Mouse (Mus musculus): ENCODE data around the gene Bbs1.
A peak's percentile ranks its signal among the peaks of the same experiment; 100 is the strongest.
"Not testable (repeated sequence)": the region's sequence is repeated elsewhere in the genome, so short reads cannot be mapped to it uniquely, and the experiment has no call there.

Bbs1 gene

DNA sequence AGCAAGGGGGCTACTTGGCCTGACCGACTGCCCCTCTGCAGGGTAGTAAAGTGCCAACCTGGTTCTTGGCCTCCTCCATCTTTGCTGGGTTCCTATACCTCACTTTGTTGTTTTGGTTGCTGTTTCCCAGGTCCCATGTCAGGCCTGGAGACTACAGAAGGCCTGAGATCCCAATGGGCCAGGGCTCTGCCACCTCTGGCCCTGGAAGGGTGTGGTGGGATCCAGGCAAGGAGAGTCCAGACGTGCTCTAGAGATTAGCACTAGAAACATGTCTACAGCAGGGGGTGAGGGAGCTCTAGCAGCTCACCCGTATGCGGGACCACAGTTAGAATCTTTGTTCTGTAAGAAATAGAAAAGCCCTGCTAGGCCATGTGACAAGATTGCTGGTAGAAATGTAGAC lies 22.5 kb downstream of the Bbs1 start:
- no peak for DNase-seq (ENCODE audit: low read depth, low spot score)

DNA sequence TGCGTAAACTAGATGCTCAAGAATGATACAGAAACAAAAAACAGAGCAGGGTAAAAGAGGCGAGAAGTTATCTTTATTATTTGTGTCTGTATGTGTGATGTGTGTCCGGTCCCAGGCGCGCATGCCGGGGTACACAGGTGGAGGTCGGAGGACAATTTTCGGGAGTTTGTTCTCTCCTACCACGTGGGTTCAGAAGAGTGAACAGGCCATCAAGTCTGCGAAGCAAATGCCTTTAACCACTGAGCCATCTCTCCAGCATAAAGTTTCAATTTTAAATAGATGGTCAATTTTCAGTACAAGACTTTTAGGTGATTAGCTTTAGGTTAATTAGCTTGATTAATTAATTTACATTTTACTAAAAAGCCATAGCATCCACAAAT lies 27.1 kb downstream of the Bbs1 start:
- DNase-seq (ENCODE audit: low read depth, low spot score), result no peak

DNA sequence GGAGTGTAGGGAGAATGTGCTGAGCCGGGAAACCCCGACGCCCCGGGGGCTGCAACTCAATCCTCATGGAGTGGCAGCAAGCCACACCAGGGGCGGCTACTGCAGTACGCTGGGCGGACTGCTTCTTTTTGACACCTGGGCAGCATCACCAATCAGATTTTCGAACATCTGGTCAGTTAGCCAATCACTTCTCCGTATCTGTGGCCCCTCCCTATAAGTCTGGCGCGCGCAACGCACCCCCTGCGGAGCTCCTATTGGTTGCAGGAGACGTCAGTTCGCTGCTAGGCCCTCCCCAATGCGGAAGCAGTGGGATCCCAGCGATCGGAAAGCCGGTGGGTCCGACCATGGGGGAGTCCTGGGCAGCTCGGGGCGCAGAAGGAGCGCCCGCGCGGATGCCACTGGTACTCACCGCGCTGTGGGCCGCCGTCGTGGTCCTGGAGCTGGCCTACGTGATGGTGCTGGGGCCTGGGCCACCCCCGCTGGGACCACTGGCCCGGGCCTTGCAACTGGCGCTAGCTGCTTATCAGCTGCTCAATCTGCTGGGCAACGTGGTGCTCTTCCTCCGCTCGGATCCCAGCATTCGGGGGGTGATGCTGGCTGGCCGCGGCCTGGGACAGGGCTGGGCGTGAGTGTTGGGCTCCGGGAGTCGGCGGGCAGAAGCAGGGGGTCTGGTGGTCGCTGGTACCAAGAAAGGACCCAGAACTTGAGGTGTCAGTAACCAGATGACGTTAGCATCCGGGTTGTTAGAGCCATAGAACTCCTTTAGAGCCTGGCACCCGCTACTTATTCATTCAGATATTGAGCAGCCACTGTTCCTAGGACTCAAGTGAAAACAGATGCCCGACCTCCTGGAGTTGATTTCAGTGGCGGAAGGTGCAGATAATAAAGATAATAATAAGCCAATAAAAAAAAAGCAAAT lies 27.8 kb downstream of the Bbs1 start, which contains the start of gene Zdhhc24:
Gene Zdhhc24, plus strand, starts transcription at position 264 of the 919 bp plus-strand sequence.
- peak; percentile 95 for DNase-seq (ENCODE audit: low read depth, low spot score)

- no peak for DNase-seq (ENCODE audit: low read depth, low spot score)
Measured at GRCm38 (mm10) chr19:4877785-4878184, 28.6 kb downstream of the Bbs1 start, which contains the start of gene Actn3. Gene Actn3, minus strand, starts transcription at chr19:4877909.

DNA sequence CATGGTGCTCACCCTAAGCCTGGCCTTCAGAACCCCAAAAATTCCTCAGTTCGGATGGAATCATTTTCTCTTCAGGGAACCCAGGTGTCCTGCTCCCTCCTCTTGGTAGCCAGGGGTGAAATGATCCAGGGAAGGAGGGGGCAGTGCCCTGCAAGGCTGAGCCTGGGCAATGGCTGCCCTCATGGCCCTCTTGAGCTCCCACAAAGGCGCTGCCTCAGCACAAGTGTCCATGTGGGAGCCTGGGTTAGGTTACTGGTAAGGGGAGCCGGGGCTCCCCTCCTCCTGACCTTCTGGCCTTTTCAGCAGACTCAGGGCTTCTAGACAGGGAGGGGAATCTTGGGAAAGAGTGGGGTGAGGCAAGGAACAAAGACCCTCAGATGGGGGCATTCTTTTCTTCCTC lies 29.7 kb downstream of the Bbs1 start:
- DNase-seq (ENCODE audit: low read depth, low spot score), result no peak

DNA sequence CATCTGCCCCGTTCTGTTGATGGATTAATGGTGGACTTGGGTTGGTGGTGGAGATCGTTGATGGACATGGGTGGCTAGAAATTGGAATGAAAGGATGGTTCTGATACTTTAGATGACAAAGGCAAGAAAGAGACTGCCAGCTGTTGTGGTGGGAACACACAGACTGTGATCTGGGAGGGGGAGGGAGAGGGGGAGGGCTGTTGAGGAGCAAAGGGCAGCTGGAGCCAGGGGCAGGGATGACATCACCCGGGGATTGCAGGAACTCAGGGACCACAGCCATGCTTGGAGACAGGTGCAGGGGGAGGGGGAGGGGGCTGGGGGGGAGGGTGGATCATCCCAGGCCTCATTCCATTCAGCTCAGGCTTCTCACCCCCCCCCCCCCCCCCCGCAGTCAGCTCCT lies 30.2 kb downstream of the Bbs1 start:
- no peak for DNase-seq (ENCODE audit: low read depth, low spot score)

DNA sequence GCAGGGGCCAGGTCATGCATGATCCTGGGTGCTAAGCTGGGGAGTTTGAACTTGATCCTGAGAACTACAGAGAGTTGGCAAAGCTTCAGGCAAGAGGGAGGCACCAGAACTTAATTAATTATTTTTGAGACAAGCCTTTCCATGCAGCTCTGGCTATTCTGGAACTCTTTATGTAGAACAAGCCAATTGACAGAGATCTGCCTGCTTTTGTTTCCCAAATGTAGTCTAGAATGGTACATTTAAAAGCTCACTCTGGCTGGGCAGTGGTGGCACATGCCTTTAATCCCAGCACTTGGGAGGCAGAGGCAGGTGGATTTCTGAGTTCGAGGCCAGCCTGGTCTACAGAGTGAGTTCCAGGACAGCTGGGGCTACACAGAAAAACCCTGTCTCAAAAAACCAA lies 31.8 kb downstream of the Bbs1 start:
- DNase-seq (ENCODE audit: low read depth, low spot score), result not testable (repeated sequence)

GRCm38 (mm10) chr19:4865147-4865546 lies 41.3 kb downstream of the Bbs1 start:
- peak; percentile 65 for DNase-seq (ENCODE audit: low read depth, low spot score)

DNA sequence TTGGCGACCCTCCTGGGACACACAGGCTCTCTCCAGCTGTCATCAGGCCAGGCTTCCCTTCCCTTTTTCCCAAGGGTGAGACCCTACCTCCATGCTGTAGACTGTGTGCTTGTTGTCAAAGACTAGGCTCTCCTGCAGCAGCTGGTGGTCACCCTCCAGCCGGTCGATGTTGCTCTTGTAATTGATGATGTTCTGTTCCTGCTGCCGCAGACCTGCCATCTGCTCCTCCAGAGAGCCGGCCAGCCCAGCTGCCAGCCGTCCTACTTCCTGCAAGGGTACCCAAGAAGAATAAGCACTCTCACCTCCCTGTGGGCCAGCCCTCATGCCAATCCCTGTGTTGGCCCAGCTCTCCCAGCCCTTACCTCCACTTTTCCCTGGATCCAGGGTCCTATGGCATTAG lies 43.4 kb downstream of the Bbs1 start:
- no peak for DNase-seq (ENCODE audit: low read depth, low spot score)

DNA sequence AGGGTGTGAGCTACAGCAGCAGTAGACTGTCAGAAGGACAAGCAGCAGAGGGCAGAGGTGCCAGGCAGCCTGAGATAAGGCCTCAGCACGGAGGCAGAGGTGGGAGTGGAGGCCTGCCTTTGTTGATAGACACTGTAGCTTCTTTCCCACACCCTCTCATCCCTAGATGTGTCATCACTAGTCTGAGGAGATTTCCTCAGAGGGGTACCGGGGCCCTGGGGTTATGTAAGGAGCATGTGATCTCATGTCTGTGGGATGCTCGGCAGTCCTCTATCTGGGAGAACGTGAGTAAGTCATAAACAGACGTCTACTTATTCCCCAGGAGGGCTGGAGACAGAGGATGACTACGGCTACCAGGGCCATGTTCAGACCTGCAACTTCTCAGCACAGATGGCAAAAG lies 47.3 kb downstream of the Bbs1 start:
- no peak for DNase-seq (ENCODE audit: low read depth, low spot score)

GRCm38 (mm10) chr19:4855951-4856350 lies 50.5 kb downstream of the Bbs1 start:
- no peak for DNase-seq (ENCODE audit: low read depth, low spot score)

DNA sequence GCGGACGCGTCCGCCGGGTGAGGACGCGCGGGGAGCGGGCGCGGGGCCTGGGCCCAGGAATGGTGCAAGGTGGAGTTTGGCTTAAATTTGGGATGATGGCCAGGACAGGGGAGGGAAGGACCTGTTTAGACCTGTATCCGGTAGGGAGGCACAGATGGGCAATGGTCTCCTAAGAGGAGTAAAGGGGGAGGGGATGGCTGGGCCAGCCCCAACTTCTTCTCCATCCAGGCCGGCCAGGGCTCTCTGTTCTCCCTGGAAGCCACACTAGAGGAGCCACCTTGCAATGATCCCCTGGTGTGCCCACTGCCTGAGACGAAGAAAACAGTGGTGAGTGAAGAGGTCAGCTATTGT lies 51.0 kb downstream of the Bbs1 start:
- no peak for DNase-seq (ENCODE audit: low read depth, low spot score)

GRCm38 (mm10) chr19:4854552-4855469 lies 51.6 kb downstream of the Bbs1 start, which contains the start of gene Ctsf:
Gene Ctsf, plus strand, starts transcription at chr19:4855130.
- DNase-seq (ENCODE audit: low read depth, low spot score), result peak; percentile 38

DNA sequence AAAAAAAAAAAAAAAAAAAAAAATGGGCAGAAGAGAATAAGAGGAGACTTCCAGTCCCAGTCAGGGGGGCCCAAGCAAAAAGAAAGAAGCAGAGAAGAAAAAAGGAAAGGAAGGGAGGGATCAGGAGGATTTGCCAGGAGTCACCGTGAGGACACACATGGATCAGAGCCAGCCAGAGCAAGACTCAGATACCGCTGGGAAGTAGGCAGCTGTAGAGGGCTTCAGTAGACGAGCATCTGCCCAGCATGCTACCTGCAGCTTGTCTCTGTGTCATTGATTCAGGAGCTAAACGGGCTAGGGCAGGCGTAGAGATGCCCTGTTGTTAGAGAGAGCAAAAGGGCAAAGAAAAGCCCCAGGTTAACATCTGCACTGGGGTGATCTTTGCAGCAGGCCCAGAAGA lies 56.1 kb downstream of the Bbs1 start:
- no peak for DNase-seq (ENCODE audit: low read depth, low spot score)

GRCm38 (mm10) chr19:4849800-4850199 lies 56.6 kb downstream of the Bbs1 start:
- no peak for DNase-seq (ENCODE audit: low read depth, low spot score)

DNA sequence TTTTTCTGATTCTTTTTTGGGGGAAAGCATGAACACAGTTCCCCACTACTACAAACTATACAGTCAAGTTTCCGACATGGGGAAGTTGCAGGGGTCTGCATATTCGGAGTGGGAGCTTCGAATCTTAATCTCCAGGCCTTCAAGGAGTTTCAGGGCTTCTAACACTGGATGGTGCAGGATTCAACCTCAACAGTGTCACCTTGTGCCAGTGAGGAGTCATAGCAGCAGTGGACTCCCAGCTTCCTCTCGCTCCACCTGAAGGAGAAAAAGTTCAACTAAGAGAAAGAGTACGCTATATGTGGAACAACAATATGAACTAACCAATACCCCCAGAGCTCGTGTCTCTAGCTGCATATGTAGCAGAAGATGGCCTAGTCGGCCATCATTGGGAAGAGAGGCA lies 58.9 kb downstream of the Bbs1 start:
- DNase-seq (ENCODE audit: low read depth, low spot score), result peak; percentile 82

- no peak for DNase-seq (ENCODE audit: low read depth, low spot score)
Measured at GRCm38 (mm10) chr19:4845846-4846245, 60.6 kb downstream of the Bbs1 start.

DNA sequence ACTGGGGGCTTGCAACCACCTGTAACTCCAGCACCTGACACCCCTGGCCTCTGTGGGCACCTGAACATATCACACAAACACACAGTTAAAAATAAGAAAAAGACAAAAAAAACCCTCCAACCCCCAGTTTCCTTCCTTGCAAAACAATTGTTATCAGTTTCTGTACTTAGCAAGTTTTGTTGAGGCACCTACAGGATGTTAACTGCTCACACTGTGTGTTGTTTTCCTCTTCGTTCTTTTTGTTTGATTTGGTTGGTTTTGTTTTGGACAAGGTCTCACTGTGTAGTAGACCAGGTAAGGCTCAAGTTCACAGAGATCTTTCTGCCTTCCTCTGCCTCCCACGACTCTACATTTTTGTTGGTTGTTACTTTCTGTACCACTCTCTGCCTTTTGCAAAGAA lies 63.8 kb downstream of the Bbs1 start:
- peak; percentile 51 for DNase-seq (ENCODE audit: low read depth, low spot score)

DNA sequence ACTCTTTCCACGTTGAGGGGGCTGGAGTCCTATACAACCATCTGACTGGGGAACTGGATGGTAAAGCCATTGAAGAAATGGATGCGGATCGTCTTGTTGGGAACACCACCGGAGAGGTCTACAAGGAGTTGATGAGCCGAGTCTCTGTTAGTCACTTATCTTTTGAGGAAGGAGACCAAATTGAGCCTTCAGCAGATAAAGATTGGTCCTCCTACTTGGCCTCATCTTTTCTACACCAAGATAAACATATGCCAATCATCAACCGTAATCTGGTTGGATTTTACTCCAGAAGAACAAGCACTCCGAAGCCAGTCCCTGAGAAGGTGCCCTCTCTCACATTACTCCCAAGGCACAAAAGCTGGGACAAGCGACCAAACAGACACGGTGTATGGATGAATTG lies 65.6 kb downstream of the Bbs1 start:
- DNase-seq (ENCODE audit: low read depth, low spot score), result no peak

- DNase-seq (ENCODE audit: low read depth, low spot score), result peak; percentile 98
Measured at GRCm38 (mm10) chr19:4839149-4839548, 67.3 kb downstream of the Bbs1 start, which contains the start of the genes Ccs and Ccdc87. Gene Ccs, minus strand, starts transcription at chr19:4839332. Gene Ccdc87, plus strand, starts transcription at chr19:4839366.

DNA sequence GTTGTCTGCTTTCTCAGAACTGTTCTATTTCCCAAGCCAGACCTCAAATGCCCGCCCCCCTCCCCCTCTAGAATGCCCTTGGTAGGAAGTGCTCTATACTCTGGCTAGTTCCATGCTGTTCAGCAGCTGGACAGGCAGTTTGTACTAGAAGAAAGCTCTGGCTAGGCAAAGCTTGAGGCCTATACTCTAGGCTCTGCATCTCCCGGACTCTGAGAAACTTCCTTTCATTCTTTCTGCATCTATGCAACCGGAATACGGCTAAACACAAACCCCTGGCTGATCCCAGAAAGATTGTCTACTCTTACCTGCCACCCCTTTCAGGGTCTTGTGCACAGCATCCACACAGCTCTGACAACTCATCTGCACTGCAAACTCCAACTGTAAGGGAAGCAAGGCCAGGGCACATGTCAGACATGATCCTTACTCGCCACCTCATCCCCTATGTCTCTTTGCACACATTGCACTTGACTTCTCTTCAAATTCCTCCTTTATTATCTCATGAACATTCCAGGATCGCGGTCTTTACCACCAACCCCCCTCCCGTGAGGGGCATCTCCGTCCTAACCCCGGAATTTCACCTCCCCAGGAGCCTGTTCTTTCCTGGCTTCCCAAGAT lies 67.8 kb downstream of the Bbs1 start:
- no peak for DNase-seq (ENCODE audit: low read depth, low spot score)

GRCm38 (mm10) chr19:4837049-4837448 lies 69.4 kb downstream of the Bbs1 start:
- no peak for DNase-seq (ENCODE audit: low read depth, low spot score)

All from CD4-positive, CD25-positive, alpha-beta regulatory T cell, adult 2 months (primary cell).